Mouse (Mus musculus): ENCODE results near the gene Slco2b1. TPM values are rescaled to one million over a fixed set of nuclear protein-coding genes. Genes with fewer than 3 reads are reported as not detected.

The Slco2b1 gene
- polyA plus RNA-seq, 1 experiment from 2014 or later, result 3.3 TPM

DNA sequence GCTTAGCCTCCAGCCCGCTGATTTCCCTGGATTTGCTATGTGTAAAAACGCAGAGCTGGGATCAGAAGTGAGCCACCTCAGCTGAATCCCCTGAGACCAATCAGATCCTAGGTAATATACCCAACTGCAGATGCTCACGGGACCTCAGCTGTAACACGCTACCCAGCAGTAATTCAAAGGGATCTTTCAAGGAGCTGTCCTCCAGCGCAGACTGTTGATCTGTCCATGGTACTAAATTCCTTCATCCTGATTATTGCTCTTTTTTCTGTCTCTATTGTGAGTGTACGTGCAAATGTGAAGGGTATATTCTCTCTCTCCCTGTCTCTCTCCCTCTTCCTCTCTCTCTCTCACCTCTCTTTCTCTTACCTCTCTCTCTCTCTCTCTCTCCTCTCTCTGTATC is 78.9 kb downstream of the Slco2b1 start:
- 9% methylated on average over 6 of the region's 6 CpGs for WGBS
- peaks cover 11% of the 10 kb centered on the region; the same call in 1 of the 2 replicates for H3K27me3 ChIP-seq (ENCODE audit: control insufficient read depth, insufficient read depth, low read length)
- H3K4me1 ChIP-seq (ENCODE audit: control insufficient read depth, insufficient read depth, low read length), result peaks cover 2% of the 10 kb centered on the region; the same call in 1 of the 2 replicates
- H3K4me2 ChIP-seq (replicated peaks; ENCODE audit: low read depth, low read length), result no peak overlapping the region
- no peak overlapping the region for H3K4me3 ChIP-seq (ENCODE audit: low read depth, low read length)
- H3K9me3 ChIP-seq (ENCODE audit: control insufficient read depth, low read depth, low read length), result no peaks in the 10 kb centered on the region
- H3K9ac ChIP-seq (replicated peaks; ENCODE audit: low read depth, low read length), result no peak overlapping the region
- H3K36me3 ChIP-seq (ENCODE audit: control insufficient read depth, insufficient read depth, low read length), result no peaks in the 10 kb centered on the region
- no peak overlapping the region for H3K27ac ChIP-seq (ENCODE audit: low read length)
- no peak for ATAC-seq (ENCODE audit: insufficient number of reproducible peaks, insufficient read depth, low FRiP score, low read depth)

DNA sequence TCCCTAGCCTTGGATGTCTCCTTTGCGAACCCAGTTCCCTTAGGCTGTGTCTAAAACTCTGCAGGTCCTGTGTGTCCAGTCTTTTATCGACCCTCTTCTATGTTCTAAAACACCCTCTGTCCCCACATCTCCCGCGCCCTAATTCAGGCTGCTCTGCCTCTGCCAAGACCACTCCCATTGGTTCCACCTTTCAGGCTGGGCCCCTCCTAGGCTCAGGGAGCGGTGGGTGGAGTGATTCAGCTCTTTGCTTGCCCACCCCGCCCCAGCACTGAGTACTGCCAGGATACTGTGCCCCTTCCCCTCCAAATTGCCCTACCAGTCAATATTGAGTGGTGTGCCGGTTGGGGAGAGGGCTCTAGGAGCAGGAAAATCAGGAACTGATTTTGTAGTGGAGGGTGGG is 83.8 kb downstream of the Slco2b1 start:
- Histone ChIP-seq H3K27me3 (ENCODE audit: control insufficient read depth, insufficient read depth, low read length) (peaks cover 37% of the 10 kb centered on the region; the same call in 1 of the 2 replicates), H3K9me3 (ENCODE audit: control insufficient read depth, low read depth, low read length) (no peaks in the 10 kb centered on the region), H3K4me1 (ENCODE audit: control insufficient read depth, insufficient read depth, low read length) (peaks cover 11% of the 10 kb centered on the region; the same call in 1 of the 2 replicates), H3K27ac (ENCODE audit: low read length) (no peak overlapping the region), H3K36me3 (ENCODE audit: control insufficient read depth, insufficient read depth, low read length) (no peaks in the 10 kb centered on the region), H3K4me2 (replicated peaks; ENCODE audit: low read depth, low read length) (peak overlapping the region; percentile 100), H3K9ac (replicated peaks; ENCODE audit: low read depth, low read length) (no peak overlapping the region), H3K4me3 (ENCODE audit: low read depth, low read length) (no peak overlapping the region; the same call in 1 of the 2 replicates)
- WGBS, result 4% methylated on average over 7 of the region's 7 CpGs
- no peak for ATAC-seq (ENCODE audit: insufficient number of reproducible peaks, insufficient read depth, low FRiP score, low read depth)

DNA sequence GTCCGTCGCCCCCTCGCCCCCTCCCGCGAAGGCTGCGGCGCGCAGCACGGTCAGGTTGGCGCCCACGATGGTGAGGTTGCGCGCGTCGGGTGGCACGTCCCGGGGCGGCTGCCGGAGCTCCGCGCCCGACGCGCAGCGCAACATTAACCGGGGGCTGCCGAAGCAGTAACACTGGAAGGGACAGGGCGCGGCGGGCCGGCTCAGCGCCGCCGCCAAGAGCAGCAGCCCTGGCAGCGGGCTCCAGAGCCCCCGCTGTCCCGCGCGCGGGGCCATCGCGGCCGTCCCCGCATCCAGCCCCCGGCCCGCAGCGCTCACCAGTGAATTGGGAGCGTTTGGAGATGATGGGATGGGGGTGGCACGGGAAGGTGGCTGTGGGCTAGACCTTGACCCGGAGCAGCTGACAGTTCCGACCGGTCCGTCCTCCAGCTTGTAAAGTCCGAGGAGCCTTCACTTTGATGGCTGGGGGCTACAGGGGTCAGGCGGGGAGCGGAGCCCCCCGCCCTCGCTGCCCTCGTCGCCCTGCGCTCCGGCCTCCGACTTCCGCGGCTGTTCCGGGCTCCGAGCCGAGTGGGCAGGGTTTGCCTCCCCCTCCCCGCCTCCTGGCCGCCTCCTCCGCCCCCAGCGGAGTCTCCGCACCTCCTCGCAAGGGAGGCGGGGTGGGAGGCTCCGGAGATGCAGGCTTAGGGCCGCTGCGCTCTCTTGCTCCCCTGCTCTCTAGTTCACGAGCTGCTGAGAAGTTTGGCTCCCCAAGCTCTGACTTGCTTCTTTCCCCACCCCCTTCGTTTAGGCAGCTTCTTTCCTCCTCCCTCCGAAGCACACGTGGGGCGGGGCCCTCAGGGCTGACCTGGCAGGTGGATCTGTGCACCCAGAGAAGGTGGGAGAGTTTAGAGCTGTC is 84.5 kb downstream of the Slco2b1 start, which contains the start of gene Tpbgl:
Gene Tpbgl, minus strand, starts transcription at position 728 of the 895 bp plus-strand sequence.
- WGBS, result under 1% methylated on average over 83 of the region's 83 CpGs
- Histone ChIP-seq H3K4me2 (replicated peaks; ENCODE audit: low read depth, low read length) (peak within 1 kb of the TSS; percentile 100), H3K36me3 (ENCODE audit: control insufficient read depth, insufficient read depth, low read length) (no peaks in the 10 kb centered on the region), H3K27me3 (ENCODE audit: control insufficient read depth, insufficient read depth, low read length) (peaks cover 37% of the 10 kb centered on the region; the same call in 1 of the 2 replicates), H3K9ac (replicated peaks; ENCODE audit: low read depth, low read length) (no peak within 1 kb of the TSS; the same call in 1 of the 2 replicates), H3K4me3 (ENCODE audit: low read depth, low read length) (peak within 1 kb of the TSS; percentile 46), H3K9me3 (ENCODE audit: control insufficient read depth, low read depth, low read length) (no peaks in the 10 kb centered on the region), H3K4me1 (ENCODE audit: control insufficient read depth, insufficient read depth, low read length) (peaks cover 11% of the 10 kb centered on the region; the same call in 1 of the 2 replicates), H3K27ac (ENCODE audit: low read length) (no peak within 1 kb of the TSS)
- peak; percentile 53; the same call in 1 of the 2 replicates for ATAC-seq (ENCODE audit: insufficient number of reproducible peaks, insufficient read depth, low FRiP score, low read depth)

DNA sequence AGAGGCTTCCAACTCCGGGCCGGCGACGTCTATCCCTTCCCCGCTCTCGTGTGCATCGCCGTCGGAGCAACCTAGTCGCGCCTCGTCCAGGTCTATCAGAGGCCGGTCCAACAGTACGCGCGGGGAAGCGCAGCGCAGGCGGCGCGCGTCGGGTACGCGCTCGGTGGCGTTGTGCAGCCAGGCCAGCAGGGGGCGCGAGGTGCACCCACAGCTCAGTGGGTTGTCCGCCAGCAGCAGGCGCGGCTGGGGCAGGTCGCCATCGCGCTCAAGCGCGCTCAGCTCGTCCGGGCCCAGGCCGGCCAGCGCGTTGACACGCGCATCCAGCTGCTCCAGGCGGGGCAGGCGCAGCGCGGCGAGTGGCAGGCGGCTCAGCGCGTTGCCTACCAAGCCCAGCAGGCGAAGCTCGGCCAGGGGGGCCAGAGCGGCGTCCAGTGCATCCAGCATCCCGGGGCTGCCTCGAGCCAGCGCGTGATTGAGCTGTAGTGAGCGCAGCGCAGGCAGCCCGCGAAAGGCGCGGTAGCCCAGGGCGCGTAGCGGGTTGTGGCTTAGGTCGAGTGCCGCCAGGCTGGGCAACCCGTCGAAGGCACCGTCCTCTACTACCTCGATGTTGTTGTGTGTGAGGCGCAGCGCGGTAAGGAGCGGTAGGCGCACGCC is 85.3 kb downstream of the Slco2b1 start:
- Histone ChIP-seq H3K36me3 (ENCODE audit: control insufficient read depth, insufficient read depth, low read length) (no peaks in the 10 kb centered on the region), H3K4me2 (replicated peaks; ENCODE audit: low read depth, low read length) (peak overlapping the region; percentile 100), H3K9me3 (ENCODE audit: control insufficient read depth, low read depth, low read length) (no peaks in the 10 kb centered on the region), H3K27me3 (ENCODE audit: control insufficient read depth, insufficient read depth, low read length) (peaks cover 37% of the 10 kb centered on the region; the same call in 1 of the 2 replicates), H3K27ac (ENCODE audit: low read length) (no peak overlapping the region), H3K4me1 (ENCODE audit: control insufficient read depth, insufficient read depth, low read length) (peaks cover 11% of the 10 kb centered on the region; the same call in 1 of the 2 replicates), H3K4me3 (ENCODE audit: low read depth, low read length) (peak overlapping the region; percentile 46), H3K9ac (replicated peaks; ENCODE audit: low read depth, low read length) (no peak overlapping the region)
- ATAC-seq (ENCODE audit: insufficient number of reproducible peaks, insufficient read depth, low FRiP score, low read depth), result peak; percentile 79
- under 1% methylated on average over 76 of the region's 81 CpGs for WGBS

DNA sequence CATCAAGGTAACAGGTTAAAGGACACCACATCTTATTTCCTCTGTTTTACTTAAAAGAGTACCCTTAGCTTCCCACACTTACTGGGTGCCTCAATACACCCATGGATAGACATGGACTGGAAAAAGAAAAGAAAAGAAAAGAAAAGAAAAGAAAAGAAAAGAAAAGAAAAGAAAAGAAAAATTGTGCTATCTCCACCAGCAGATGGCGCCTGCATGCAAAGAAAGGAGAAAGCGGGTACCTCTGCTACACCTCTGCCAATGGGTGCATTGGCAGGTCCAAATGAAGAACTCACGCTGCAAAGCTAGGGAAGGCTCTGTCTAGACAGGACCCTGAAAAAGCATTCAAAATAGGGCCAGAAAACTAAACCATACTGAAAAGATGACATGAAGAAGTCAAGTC is 92.3 kb downstream of the Slco2b1 start:
- 13% methylated on average over 3 of the region's 3 CpGs for WGBS
- H3K9ac ChIP-seq (replicated peaks; ENCODE audit: low read depth, low read length), result no peak overlapping the region

DNA sequence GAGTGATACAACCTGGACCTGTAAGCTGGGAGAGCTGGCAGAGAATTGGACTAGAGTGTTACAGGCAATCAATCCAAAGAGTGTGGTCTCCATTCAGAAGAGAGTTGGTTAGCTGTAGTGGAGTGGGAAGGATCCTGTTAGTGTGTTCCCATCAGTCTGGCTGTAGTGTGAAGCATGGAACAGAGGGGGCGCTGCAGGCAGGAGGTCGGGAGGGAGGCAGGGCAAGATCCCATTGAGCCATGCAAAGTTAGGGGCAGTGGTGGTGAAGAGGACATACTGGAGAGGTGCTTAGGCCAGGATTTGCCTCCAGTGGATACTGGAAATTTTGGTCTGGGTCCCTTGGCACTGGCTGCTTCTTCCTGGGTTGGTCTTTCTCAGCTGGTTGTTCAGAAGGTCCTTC is 92.9 kb downstream of the Slco2b1 start:
- Histone ChIP-seq H3K9ac (replicated peaks; ENCODE audit: low read depth, low read length) (no peak overlapping the region), H3K4me1 (ENCODE audit: control insufficient read depth, insufficient read depth, low read length) (no peaks in the 10 kb centered on the region), H3K27ac (ENCODE audit: low read length) (no peak overlapping the region), H3K4me3 (ENCODE audit: low read depth, low read length) (no peak overlapping the region), H3K9me3 (ENCODE audit: control insufficient read depth, low read depth, low read length) (no peaks in the 10 kb centered on the region), H3K36me3 (ENCODE audit: control insufficient read depth, insufficient read depth, low read length) (no peaks in the 10 kb centered on the region), H3K4me2 (replicated peaks; ENCODE audit: low read depth, low read length) (no peak overlapping the region), H3K27me3 (ENCODE audit: control insufficient read depth, insufficient read depth, low read length) (no peaks in the 10 kb centered on the region)
- 80% methylated on average over 2 of the region's 2 CpGs for WGBS
- no peak for ATAC-seq (ENCODE audit: insufficient number of reproducible peaks, insufficient read depth, low FRiP score, low read depth)

More for the DNA sequence above, 92.3 kb downstream of the Slco2b1 start:
- no peak overlapping the region for H3K27ac ChIP-seq (ENCODE audit: low read length)
- no peak for ATAC-seq (ENCODE audit: insufficient number of reproducible peaks, insufficient read depth, low FRiP score, low read depth)
- H3K36me3 ChIP-seq (ENCODE audit: control insufficient read depth, insufficient read depth, low read length), result no peaks in the 10 kb centered on the region
- no peaks in the 10 kb centered on the region for H3K27me3 ChIP-seq (ENCODE audit: control insufficient read depth, insufficient read depth, low read length)
- no peak overlapping the region for H3K4me2 ChIP-seq (replicated peaks; ENCODE audit: low read depth, low read length)
- no peaks in the 10 kb centered on the region for H3K4me1 ChIP-seq (ENCODE audit: control insufficient read depth, insufficient read depth, low read length)
- no peaks in the 10 kb centered on the region for H3K9me3 ChIP-seq (ENCODE audit: control insufficient read depth, low read depth, low read length)
- no peak overlapping the region for H3K4me3 ChIP-seq (ENCODE audit: low read depth, low read length)

Other genes with a start within 250 kb of the Slco2b1 start
- gene Klhl35, start 245.3 kb downstream of the Slco2b1 start, polyA plus RNA-seq (2014; fragmentation: Nextera tagmentation; extraction: Ambion mirVana), result 0.65 and 0.83 TPM in 2 replicates
- 902 and 915 TPM in 2 replicates for gene Rps3, start 227.6 kb downstream of the Slco2b1 start, polyA plus RNA-seq (2014; fragmentation: Nextera tagmentation; extraction: Ambion mirVana)
- 4.0 and 5.4 TPM in 2 replicates for gene Arrb1, start 175.9 kb downstream of the Slco2b1 start, polyA plus RNA-seq (2014; fragmentation: Nextera tagmentation; extraction: Ambion mirVana)
- 1.3 and 1.7 TPM in 2 replicates for gene Tpbgl, start 84.2 kb downstream of the Slco2b1 start, polyA plus RNA-seq (2014; fragmentation: Nextera tagmentation; extraction: Ambion mirVana)
- not detected in 2 replicates for gene Olfr520, start 18.9 kb upstream of the Slco2b1 start, polyA plus RNA-seq (2014; fragmentation: Nextera tagmentation; extraction: Ambion mirVana)
- not detected in 2 replicates for gene Olfr521, start 52.2 kb upstream of the Slco2b1 start, polyA plus RNA-seq (2014; fragmentation: Nextera tagmentation; extraction: Ambion mirVana)
- 7.0 and 7.1 TPM in 2 replicates for gene Neu3, start 117.1 kb upstream of the Slco2b1 start, polyA plus RNA-seq (2014; fragmentation: Nextera tagmentation; extraction: Ambion mirVana)
- 0.29 and 0.50 TPM in 2 replicates for gene Xrra1, start 147.8 kb upstream of the Slco2b1 start, polyA plus RNA-seq (2014; fragmentation: Nextera tagmentation; extraction: Ambion mirVana)
- 287 and 322 TPM in 2 replicates for gene Spcs2, start 152.1 kb upstream of the Slco2b1 start, polyA plus RNA-seq (2014; fragmentation: Nextera tagmentation; extraction: Ambion mirVana)